Mouse (Mus musculus) heart, adult 18-20 months (tissue): ENCODE measurements around the gene Gm8246. TPM values are rescaled to one million over a fixed set of nuclear protein-coding genes. Genes with fewer than 3 reads are reported as not detected.
"Not testable (repeated sequence)": the region's sequence is repeated elsewhere in the genome, so short reads cannot be mapped to it uniquely, and the experiment has no call there.

Source experiments
- DNase-seq, 2 experiments: peaks; one replicate each; pipeline ENCODE4 v3.0.0; 2021 to 2022; ENCODE audit warnings: mixed read lengths in 1 of 2
- long read RNA-seq, 2 experiments: library from polyadenylated mRNA; stranded (forward); transcript quantifications; one replicate each; pipeline ENCODE4 v2.0.0; 2021
- total RNA-seq, 2 experiments: library from RNA; stranded (reverse); gene quantifications; 2 replicates each; pipeline ENCODE4 v1.2.3; 2021

The Gm8246 gene
- not detected for total RNA-seq
- long read RNA-seq, experiment 1, result 0 reads
- long read RNA-seq, experiment 2, result 0 reads

DNA sequence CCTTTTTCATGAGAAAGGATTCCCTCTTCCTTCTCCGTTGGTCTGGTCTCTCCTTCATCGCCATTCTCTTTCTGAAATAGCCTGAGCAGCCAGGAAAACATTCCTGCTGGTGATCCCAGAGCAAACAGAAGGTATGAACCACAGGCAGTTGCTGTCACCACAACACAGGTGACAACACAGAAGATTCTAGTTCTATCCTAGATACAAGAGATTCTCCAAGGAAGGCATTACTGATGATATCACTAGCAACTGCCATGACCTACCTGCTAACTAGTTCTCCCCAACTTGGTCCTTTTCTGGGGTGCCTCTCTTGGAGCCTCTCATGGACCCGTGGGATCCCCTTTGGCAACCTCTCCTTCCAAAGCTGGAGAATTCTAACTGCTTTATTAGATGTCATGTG, at the start of gene Gm8246:
Gene Gm8246 (minus strand): TSS at position 101 of the 400 bp plus-strand sequence.
- DNase-seq, result not testable (repeated sequence)

DNA sequence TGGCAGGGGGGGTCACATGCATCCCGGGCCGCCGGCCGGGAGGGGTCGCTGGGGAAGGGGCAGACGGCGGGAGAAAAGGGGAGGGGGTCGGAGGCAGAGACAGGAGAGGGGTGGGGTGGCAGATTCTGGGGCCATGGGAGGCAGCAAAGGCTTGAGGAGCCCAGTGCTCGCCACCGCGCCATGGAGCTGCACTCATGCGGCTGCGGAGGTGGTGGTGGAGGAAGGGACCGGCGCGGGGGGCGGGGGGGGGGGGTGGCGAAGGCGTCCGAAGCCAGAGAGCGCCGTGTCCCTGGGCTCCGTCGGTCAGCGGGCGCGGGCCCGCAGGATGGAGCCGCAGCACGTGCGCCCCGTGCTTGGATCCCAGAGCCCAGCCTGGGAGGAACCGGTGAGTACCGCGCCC, 23.7 kb upstream of the Gm8246 start, which contains the start of gene Gm3488:
Gene Gm3488 (plus strand): TSS at position 301 of the 400 bp plus-strand sequence.
- not testable (repeated sequence) for DNase-seq

DNA sequence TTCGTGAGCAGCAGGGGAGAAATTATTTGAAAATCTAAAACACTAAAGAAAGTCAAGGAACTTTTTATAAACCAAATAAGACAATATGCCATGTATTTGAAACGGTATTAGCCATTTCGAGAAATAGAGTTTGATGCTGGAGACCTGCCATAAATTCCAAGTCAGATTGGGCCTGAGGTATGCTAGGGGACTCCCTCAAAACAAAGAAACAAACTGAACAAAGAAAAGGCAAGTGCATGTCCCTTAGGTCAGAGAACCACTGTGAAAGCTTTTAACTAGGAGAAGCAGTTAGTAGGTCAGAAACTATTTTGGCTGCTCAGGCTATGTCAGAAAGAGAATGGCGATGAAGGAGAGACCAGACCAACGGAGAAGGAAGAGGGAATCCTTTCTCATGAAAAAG, 6.3 kb upstream of the Gm8246 start, which contains the start of gene Gm3187:
Gene Gm3187 (plus strand): TSS at position 301 of the 400 bp plus-strand sequence.
- DNase-seq, result not testable (repeated sequence)

DNA sequence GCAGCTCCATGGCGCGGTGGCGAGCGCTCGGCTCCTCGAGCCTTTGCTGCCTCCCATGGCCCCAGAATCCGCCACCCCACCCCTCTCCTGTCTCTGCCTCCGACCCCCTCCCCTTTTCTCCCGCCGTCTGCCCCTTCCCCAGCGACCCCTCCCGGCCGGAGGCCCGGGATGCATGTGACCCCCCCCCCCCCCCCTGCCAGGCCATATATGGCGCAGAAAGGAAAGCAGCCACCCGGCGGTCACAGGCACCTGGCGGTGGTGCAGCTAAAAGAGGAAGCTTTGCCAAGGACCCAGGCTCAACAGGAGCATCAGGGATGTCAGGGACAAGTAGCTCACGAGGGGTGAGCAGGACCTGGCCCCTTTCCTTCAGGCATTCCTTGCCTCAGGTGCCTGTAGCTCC, 17.2 kb downstream of the Gm8246 start:
- not testable (repeated sequence) for DNase-seq

DNA sequence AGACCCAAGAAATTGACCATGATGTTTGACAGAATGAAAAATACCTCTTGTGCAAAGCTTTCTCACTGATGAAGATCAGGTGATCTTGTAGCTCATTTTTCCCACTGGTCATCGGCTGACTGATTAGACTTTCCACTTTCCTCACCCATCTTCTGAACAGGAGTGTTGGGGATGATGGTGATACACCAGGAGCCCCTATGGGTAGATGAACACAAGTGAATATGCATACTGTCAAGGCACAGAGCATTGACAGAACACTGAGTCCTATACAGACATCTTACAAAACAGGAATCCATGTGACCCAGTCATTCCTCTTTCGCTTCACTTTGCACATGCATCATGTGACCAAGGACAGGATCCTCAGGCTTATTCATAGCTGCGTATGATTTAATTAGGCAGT, 22.3 kb downstream of the Gm8246 start, which contains the start of gene Gm3194:
Gene Gm3194 (minus strand): TSS at position 101 of the 400 bp plus-strand sequence.
- DNase-seq, result not testable (repeated sequence)

Other genes with a start within 250 kb of the Gm8246 start
- not detected for gene Gm3526, start 217.2 kb downstream of the Gm8246 start, total RNA-seq
- not detected for gene Gm3542, start 142.9 kb downstream of the Gm8246 start, total RNA-seq
- gene Gm3500, start 88.8 kb downstream of the Gm8246 start, total RNA-seq, result not detected
- gene Gm3194, start 22.4 kb downstream of the Gm8246 start, total RNA-seq, result under 1 TPM in 1 of 2 experiments, not detected in 1; 0.62 TPM
- not detected for gene Gm3187, start 6.4 kb upstream of the Gm8246 start, total RNA-seq
- under 1 TPM in 1 of 2 experiments, not detected in 1; 0.40 TPM for gene Gm3488, start 23.8 kb upstream of the Gm8246 start, total RNA-seq
- gene Gm3532, start 60.7 kb upstream of the Gm8246 start, total RNA-seq, result not detected
- gene Gm8265, start 155.2 kb upstream of the Gm8246 start, total RNA-seq, result not detected
- not detected for gene Gm9603, start 209.6 kb upstream of the Gm8246 start, total RNA-seq